Mouse (Mus musculus) stomach, embryonic 16.5 days (tissue): ENCODE data around the gene Dnm1. TPM values are rescaled to one million over a fixed set of nuclear protein-coding genes. Genes with fewer than 3 reads are reported as not detected.
A peak's percentile ranks its signal among the peaks of the same experiment; 100 is the strongest.

Source experiments
- ATAC-seq: fragments of 200-750 bp; cut with Nextera tagmentation; 2 replicates; pipeline ENCODE4 v1.8.0; 2017; ENCODE audit warnings: moderate number of reproducible peaks, moderate TSS enrichment; ENCODE audit not compliant: insufficient read depth, low FRiP score
- H3K27ac ChIP-seq: fragments of 300-500 bp; sonication (generic); 2 replicates; pipeline ENCODE4 v1.5.1; 2014; ENCODE audit warnings: low read length
- H3K27me3 ChIP-seq: fragments of 300-500 bp; sonication (generic); 2 replicates; pipeline ENCODE4 v1.6.1; 2014; ENCODE audit warnings: low read length, control low read depth, mixed read lengths; ENCODE audit not compliant: control insufficient read depth, insufficient read depth
- H3K36me3 ChIP-seq: fragments of 300-500 bp; sonication (generic); 2 replicates; pipeline ENCODE4 v1.6.1; 2014; ENCODE audit warnings: low read length; ENCODE audit not compliant: control insufficient read depth, insufficient read depth
- H3K4me1 ChIP-seq: fragments of 300-500 bp; sonication (generic); 2 replicates; pipeline ENCODE4 v1.6.1; 2014; ENCODE audit warnings: low read length, control low read depth, mixed read lengths; ENCODE audit not compliant: control insufficient read depth, insufficient read depth
- H3K4me2 ChIP-seq: fragments of 300-500 bp; sonication (generic); 2 replicates; pipeline ENCODE4 v1.6.1; 2014; ENCODE audit warnings: low read depth, low read length, mixed read lengths
- H3K4me3 ChIP-seq: fragments of 300-500 bp; sonication (generic); replicated peaks from 2 replicates; pipeline ENCODE4 v1.5.1; 2014; ENCODE audit warnings: mild to moderate bottlenecking, low read length
- H3K9ac ChIP-seq: fragments of 300-500 bp; sonication (generic); 2 replicates; pipeline ENCODE4 v1.6.1; 2014; ENCODE audit warnings: low read length
- H3K9me3 ChIP-seq: fragments of 300-500 bp; sonication (generic); replicated peaks from 2 replicates; pipeline ENCODE4 v1.6.1; 2016; ENCODE audit warnings: low read length, control low read depth; ENCODE audit not compliant: control insufficient read depth
- WGBS: fragments of 180-500 bp; shearing (Covaris S2); extraction: QIAGEN DNeasy Blood & Tissue Kit; methylation state at CpG from one replicate; pipeline ENCODE4 v1.1.7; 2014; 5-methylcytosine and 5-hydroxymethylcytosine counted together
- polyA plus RNA-seq: library from polyadenylated mRNA; unstranded; fragments of >200 nt; fragmentation: Nextera tagmentation; extraction: Ambion mirVana; gene quantifications from 2 replicates; pipeline ENCODE4 v1.2.1, GENCODE M21; 2015

Gene Dnm1
- polyA plus RNA-seq, 1 experiment from 2014 or later, result 8.1 TPM

GRCm38 (mm10) chr2:32315751-32316150 is 37.4 kb downstream of the Dnm1 start:
- Histone ChIP-seq H3K27ac (peak overlapping the region; percentile 98), H3K9ac (peak overlapping the region; percentile 52), H3K27me3 (no peaks in the 10 kb centered on the region), H3K4me2 (peak overlapping the region; percentile 27; the same call in 1 of the 2 replicates), H3K36me3 (no peaks in the 10 kb centered on the region), H3K4me1 (peaks cover 58% of the 10 kb centered on the region), H3K9me3 (no peaks in the 10 kb centered on the region), H3K4me3 (no peak overlapping the region; the same call in 1 of the 2 replicates)
- 10% methylated on average over 8 of the region's 8 CpGs for WGBS
- peak; percentile 10; the same call in 1 of the 2 replicates for ATAC-seq

- no peak overlapping the region for H3K4me2 ChIP-seq
- H3K9ac ChIP-seq, result no peak overlapping the region
- H3K4me3 ChIP-seq, result no peak overlapping the region
- peak overlapping the region; percentile 98; the same call in 1 of the 2 replicates for H3K27ac ChIP-seq
- H3K36me3 ChIP-seq, result no peaks in the 10 kb centered on the region
- H3K27me3 ChIP-seq, result no peaks in the 10 kb centered on the region
- peaks cover 59% of the 10 kb centered on the region for H3K4me1 ChIP-seq
- WGBS, result 90% methylated on average over 14 of the region's 14 CpGs
- ATAC-seq, result no peak
- no peaks in the 10 kb centered on the region for H3K9me3 ChIP-seq
These were observed 38.3 kb downstream of the Dnm1 start for GRCm38 (mm10) chr2:32314831-32315230.

GRCm38 (mm10) chr2:32312318-32312964 is 40.7 kb downstream of the Dnm1 start:
- Histone ChIP-seq H3K9ac (peak overlapping the region; percentile 87), H3K4me2 (peak overlapping the region; percentile 100), H3K9me3 (no peaks in the 10 kb centered on the region), H3K27me3 (no peaks in the 10 kb centered on the region), H3K4me1 (peaks cover 48% of the 10 kb centered on the region), H3K4me3 (peak overlapping the region; percentile 72), H3K27ac (peak overlapping the region; percentile 46; the same call in 1 of the 2 replicates), H3K36me3 (0 out of 2 replicates have a peak, but pooled peaks cover 6% of the 10 kb centered on the region)
- 2% methylated on average over 52 of the region's 56 CpGs for WGBS
- peak; percentile 86 for ATAC-seq

- H3K36me3 ChIP-seq, result 0 out of 2 replicates have a peak, but pooled peaks cover 7% of the 10 kb centered on the region
- H3K4me2 ChIP-seq, result peak overlapping the region; percentile 100
- H3K27me3 ChIP-seq, result no peaks in the 10 kb centered on the region
- ATAC-seq, result no peak
- no peaks in the 10 kb centered on the region for H3K9me3 ChIP-seq
- H3K4me1 ChIP-seq, result peaks cover 40% of the 10 kb centered on the region
- peak overlapping the region; percentile 87 for H3K9ac ChIP-seq
- H3K4me3 ChIP-seq, result peak overlapping the region; percentile 72
- 10% methylated on average over 42 of the region's 42 CpGs for WGBS
- peak overlapping the region; percentile 46; the same call in 1 of the 2 replicates for H3K27ac ChIP-seq
These were observed 41.5 kb downstream of the Dnm1 start for GRCm38 (mm10) chr2:32311443-32312317.

GRCm38 (mm10) chr2:32310096-32310845 is 42.9 kb downstream of the Dnm1 start:
- Histone ChIP-seq H3K9me3 (no peaks in the 10 kb centered on the region), H3K4me1 (peaks cover 26% of the 10 kb centered on the region), H3K4me3 (no peak overlapping the region), H3K4me2 (peak overlapping the region; percentile 100; the same call in 1 of the 2 replicates), H3K9ac (no peak overlapping the region), H3K27ac (no peak overlapping the region), H3K27me3 (no peaks in the 10 kb centered on the region), H3K36me3 (peaks cover 20% of the 10 kb centered on the region; the same call in 1 of the 2 replicates)
- ATAC-seq, result no peak
- 80% methylated on average over 18 of the region's 18 CpGs for WGBS

- Histone ChIP-seq H3K9ac (no peak overlapping the region), H3K36me3 (peaks cover 30% of the 10 kb centered on the region; the same call in 1 of the 2 replicates), H3K4me1 (peaks cover 21% of the 10 kb centered on the region), H3K4me3 (no peak overlapping the region), H3K27ac (no peak overlapping the region), H3K27me3 (no peaks in the 10 kb centered on the region), H3K4me2 (no peak overlapping the region), H3K9me3 (no peaks in the 10 kb centered on the region)
- ATAC-seq, result no peak
- 86% methylated on average over 16 of the region's 16 CpGs for WGBS
These were observed 44.1 kb downstream of the Dnm1 start for GRCm38 (mm10) chr2:32308870-32309568.

- H3K4me2 ChIP-seq, result no peak overlapping the region
- no peaks in the 10 kb centered on the region for H3K9me3 ChIP-seq
- no peak overlapping the region for H3K27ac ChIP-seq
- no peak overlapping the region for H3K9ac ChIP-seq
- no peak overlapping the region for H3K4me3 ChIP-seq
- H3K4me1 ChIP-seq, result peaks cover 21% of the 10 kb centered on the region
- no peak for ATAC-seq
- no peaks in the 10 kb centered on the region for H3K27me3 ChIP-seq
- WGBS, result 57% methylated on average over 8 of the region's 8 CpGs
- H3K36me3 ChIP-seq, result peaks cover 30% of the 10 kb centered on the region; the same call in 1 of the 2 replicates
These were observed 45.0 kb downstream of the Dnm1 start for GRCm38 (mm10) chr2:32307941-32308760.
